ENCODE assay signal across 10 mouse cellular contexts in the genomic region with DNA sequence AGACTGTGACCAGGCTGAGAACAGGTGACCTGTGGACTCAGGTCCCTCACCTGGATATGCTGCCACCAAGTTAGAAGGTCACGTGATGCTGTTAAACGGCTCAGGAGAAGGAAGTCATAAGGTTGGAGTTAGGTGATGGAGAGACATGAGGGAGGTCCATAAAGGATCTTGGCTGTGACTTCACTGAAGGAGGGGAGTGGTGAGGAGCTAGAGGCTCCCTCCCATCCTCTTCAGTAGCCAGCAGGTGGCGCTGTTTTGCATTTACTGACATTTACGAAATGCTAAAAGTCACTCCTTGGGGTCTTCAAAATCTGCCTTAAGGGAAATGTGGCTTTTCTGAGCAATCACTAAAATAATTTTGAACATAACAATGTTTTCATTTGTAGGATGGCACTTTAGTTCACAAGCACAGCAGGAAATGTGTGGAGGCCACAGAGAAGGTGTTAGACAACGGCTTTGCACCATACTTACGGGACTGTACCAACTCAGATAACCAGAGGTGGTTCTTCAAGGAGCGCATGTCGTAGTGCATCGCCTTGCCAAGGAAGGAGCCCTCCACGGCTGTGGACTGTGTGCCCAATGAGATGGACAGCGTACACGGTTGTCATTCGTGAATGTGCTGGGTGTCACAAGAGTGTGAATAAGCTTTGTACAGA. TPM values are rescaled to one million over a fixed set of nuclear protein-coding genes. Genes with fewer than 3 reads are reported as not detected.
DNase-seq lines count a peak whose midpoint lies in the region; ATAC-seq and TF ChIP-seq lines count a peak whose summit lies in the region.
"Had no signal": no experiment of that assay in that cellular context is flagged by ENCODE, and none has a peak within 500 bp of the region (broad histone marks: within the 10 kb centered on the region; RNA-seq: fewer than 3 reads in every experiment).

No protein-coding gene starts in this region.

- H3K36me3 ChIP-seq in intestine, embryonic 14.5 days (ENCODE audit: control insufficient read depth, insufficient read depth, low read length): no peaks in the 10 kb centered on the region
- H3K36me3 ChIP-seq in intestine, embryonic 15.5 days: no peaks in the 10 kb centered on the region
- no peaks in the 10 kb centered on the region for H3K36me3 ChIP-seq in ES-Bruce4 (ENCODE audit: control insufficient read depth, insufficient read depth, low read length, poor library complexity, severe bottlenecking)
- no peaks in the 10 kb centered on the region for H3K36me3 ChIP-seq in midbrain, embryonic 14.5 days (ENCODE audit: control insufficient read depth, insufficient read depth, low read length)

- no peak overlapping the region for H3K4me2 ChIP-seq in intestine, embryonic 14.5 days (ENCODE audit: low read length)
- H3K4me2 ChIP-seq in intestine, embryonic 15.5 days (replicated peaks): no peak overlapping the region
- H3K4me2 ChIP-seq in midbrain, embryonic 14.5 days (ENCODE audit: low read length): no peak overlapping the region

- peak; percentile 84 for DNase-seq in intestine, embryonic 14.5 days (ENCODE audit: low spot score)
- DNase-seq in c-Kit-positive CD71-positive TER-119-positive erythroid progenitor cells, embryonic 14.5 days (ENCODE audit: low spot score): peak; percentile 33
- DNase-seq in gastrocnemius, postnatal 10 days: peak; percentile 82
- DNase-seq in layer of hippocampus, postnatal 14 days (ENCODE audit: low spot score in 2 of 2): peak; percentile 65 to 72
- DNase-seq in midbrain, embryonic 14.5 days: peak; percentile 86
- peak; percentile 49 for DNase-seq in thymus, postnatal 25 days

- H3K27ac ChIP-seq in intestine, embryonic 14.5 days (ENCODE audit: low read depth): no peak overlapping the region
- no peak overlapping the region for H3K27ac ChIP-seq in intestine, embryonic 15.5 days
- no peak overlapping the region for H3K27ac ChIP-seq in ES-Bruce4 (ENCODE audit: insufficient read depth, low read length)
- H3K27ac ChIP-seq in midbrain, embryonic 14.5 days (replicated peaks; ENCODE audit: low read depth, low read length): no peak overlapping the region
- H3K27ac ChIP-seq: macrophage had no signal

- WGBS in intestine, embryonic 14.5 days: 65% methylated on average over 13 of the region's 13 CpGs
- 64% methylated on average over 13 of the region's 13 CpGs for WGBS in intestine, embryonic 15.5 days
- 68% methylated on average over 13 of the region's 13 CpGs for WGBS in midbrain, embryonic 14.5 days

- TF ChIP-seq EP300 in ES-Bruce4 (IDR thresholded peaks at IDR 0.05; ENCODE audit: insufficient read depth, low read depth, low read length): no peak

- no peak for TF ChIP-seq POLR2A in ES-Bruce4 (IDR thresholded peaks at IDR 0.05; ENCODE audit: insufficient read depth, low read length)

- H3K9ac ChIP-seq in intestine, embryonic 14.5 days (ENCODE audit: low read length): no peak overlapping the region
- H3K9ac ChIP-seq in intestine, embryonic 15.5 days: no peak overlapping the region
- H3K9ac ChIP-seq in ES-Bruce4 (ENCODE audit: low read depth, poor library complexity, severe bottlenecking): no peak overlapping the region
- H3K9ac ChIP-seq in midbrain, embryonic 14.5 days (replicated peaks; ENCODE audit: low read length): no peak overlapping the region

- no peaks in the 10 kb centered on the region for H3K27me3 ChIP-seq in intestine, embryonic 14.5 days (replicated peaks; ENCODE audit: control insufficient read depth, insufficient read depth, low read length)
- H3K27me3 ChIP-seq in intestine, embryonic 15.5 days (replicated peaks): no peaks in the 10 kb centered on the region
- no peaks in the 10 kb centered on the region for H3K27me3 ChIP-seq in ES-Bruce4 (ENCODE audit: control insufficient read depth, insufficient read depth, low read length, poor library complexity, severe bottlenecking)
- no peaks in the 10 kb centered on the region for H3K27me3 ChIP-seq in midbrain, embryonic 14.5 days (ENCODE audit: control insufficient read depth, insufficient read depth, low read length)

- H3K4me3 ChIP-seq in intestine, embryonic 14.5 days (ENCODE audit: low read depth, low read length): no peak overlapping the region
- no peak overlapping the region for H3K4me3 ChIP-seq in intestine, embryonic 15.5 days (replicated peaks)
- no peak overlapping the region for H3K4me3 ChIP-seq in ES-Bruce4 (ENCODE audit: low read depth, low read length)
- no peak overlapping the region for H3K4me3 ChIP-seq in midbrain, embryonic 14.5 days (replicated peaks; ENCODE audit: low read depth, low read length)
- H3K4me3 ChIP-seq: erythroblast, embryonic 14.5 days had no signal

- ATAC-seq in intestine, embryonic 14.5 days (replicated peaks; ENCODE audit: low FRiP score, low TSS enrichment, low read depth): no peak
- no peak for ATAC-seq in intestine, embryonic 15.5 days
- no peak for ATAC-seq in midbrain, embryonic 14.5 days (ENCODE audit: low FRiP score, low TSS enrichment)

- TF ChIP-seq CTCF in ES-Bruce4 (IDR thresholded peaks at IDR 0.05; ENCODE audit: low read depth, low read length): peak; percentile 71

- H3K9me3 ChIP-seq in intestine, embryonic 14.5 days (ENCODE audit: control insufficient read depth, low read length): peaks cover 4% of the 10 kb centered on the region; the same call in 1 of the 2 replicates
- no peaks in the 10 kb centered on the region for H3K9me3 ChIP-seq in intestine, embryonic 15.5 days
- peaks cover 4% of the 10 kb centered on the region for H3K9me3 ChIP-seq in ES-Bruce4 (replicated peaks; ENCODE audit: control insufficient read depth, insufficient read depth, low read length, poor library complexity, severe bottlenecking)
- H3K9me3 ChIP-seq in midbrain, embryonic 14.5 days (ENCODE audit: control insufficient read depth, low read length): no peaks in the 10 kb centered on the region

- H3K4me1 ChIP-seq in intestine, embryonic 14.5 days (replicated peaks; ENCODE audit: control insufficient read depth, insufficient read depth, low read length): no peaks in the 10 kb centered on the region
- no peaks in the 10 kb centered on the region for H3K4me1 ChIP-seq in intestine, embryonic 15.5 days (replicated peaks)
- no peaks in the 10 kb centered on the region for H3K4me1 ChIP-seq in ES-Bruce4 (ENCODE audit: control insufficient read depth, insufficient read depth, low read length)
- H3K4me1 ChIP-seq in midbrain, embryonic 14.5 days (ENCODE audit: control insufficient read depth, insufficient read depth, low read length): no peaks in the 10 kb centered on the region

RNA-seq across cellular contexts. Expression of a gene that starts 30.5 kb away (rescaled TPM):
- 13.4 and 16.6 TPM in 2 replicates for polyA plus RNA-seq in intestine, embryonic 14.5 days (2014; fragmentation: Nextera tagmentation; extraction: Ambion mirVana)
- 21.5 and 23.7 TPM in 2 replicates for polyA plus RNA-seq in intestine, embryonic 15.5 days (2015; fragmentation: Nextera tagmentation; extraction: Ambion mirVana)
- 4.5 and 4.9 TPM in 2 replicates for polyA plus RNA-seq in ES-Bruce4 (2011; ENCODE audit: insufficient read depth, insufficient read length, low read depth, missing spikeins)
- total RNA-seq in gastrocnemius, postnatal 10 days (2021): under 1 TPM; 0.72 to 0.73 TPM
- under 1 TPM; 0.92 to 0.95 TPM for total RNA-seq in layer of hippocampus, postnatal 14 days (2021)
- polyA plus RNA-seq in midbrain, embryonic 14.5 days (2014; fragmentation: Nextera tagmentation; extraction: Ambion mirVana): 1.8 and 3.1 TPM in 2 replicates
- polyA plus RNA-seq: erythroblast, embryonic 14.5 days had no signal

Comparison
In these comparisons a context has a peak if more than half of its experiments do, and no peak if none do; other contexts are left out.
1. DNase-seq: peak in every context shown above with its lines; median percentile 86 in midbrain, embryonic 14.5 days; 84 in intestine, embryonic 14.5 days; 82 in gastrocnemius, postnatal 10 days; 68 in layer of hippocampus, postnatal 14 days; 49 in thymus, postnatal 25 days; 33 in c-Kit-positive CD71-positive TER-119-positive erythroid progenitor cells, embryonic 14.5 days.